Mouse (Mus musculus) kidney, postnatal 36 days (tissue): Measurements from ENCODE around the gene Lpcat1.
A peak's percentile ranks its signal among the peaks of the same experiment; 100 is the strongest.

Experiments used
- DNase-seq, 2 experiments: peaks; one replicate each; pipeline ENCODE4 v3.0.0; 2021 to 2022; ENCODE audit warnings: mixed read lengths in 2 of 2

Gene Lpcat1

GRCm38 (mm10) chr13:73447478-73447877 is 19.5 kb upstream of the Lpcat1 start:
- DNase-seq: no peak

- DNase-seq: no peak
These were observed 18.8 kb upstream of the Lpcat1 start for GRCm38 (mm10) chr13:73448201-73448600.

- DNase-seq: no peak
These were observed 18.3 kb upstream of the Lpcat1 start for GRCm38 (mm10) chr13:73448723-73449122.

- no peak for DNase-seq
These were observed 13.3 kb upstream of the Lpcat1 start for GRCm38 (mm10) chr13:73453503-73454217.

GRCm38 (mm10) chr13:73455328-73455727 is 11.7 kb upstream of the Lpcat1 start:
- DNase-seq: no peak

GRCm38 (mm10) chr13:73457301-73457700 is 9.7 kb upstream of the Lpcat1 start:
- no peak for DNase-seq

- DNase-seq: no peak
These were observed 9.3 kb upstream of the Lpcat1 start for GRCm38 (mm10) chr13:73457741-73458140.

- no peak for DNase-seq
These were observed 8.3 kb upstream of the Lpcat1 start for GRCm38 (mm10) chr13:73458719-73459118.

- DNase-seq: no peak
These were observed 7.7 kb upstream of the Lpcat1 start for GRCm38 (mm10) chr13:73459189-73459850.

- no peak for DNase-seq
These were observed 5.4 kb upstream of the Lpcat1 start for GRCm38 (mm10) chr13:73461551-73461950.

- peak in 1 of 2 experiments; percentile 23 for DNase-seq
These were observed 1.8 kb upstream of the Lpcat1 start for GRCm38 (mm10) chr13:73465156-73465555.

GRCm38 (mm10) chr13:73466411-73466810 is 586 bp upstream of the Lpcat1 start:
- no peak for DNase-seq

- DNase-seq: peak in 1 of 2 experiments; percentile 47
These were observed 632 bp downstream of the Lpcat1 start for GRCm38 (mm10) chr13:73467421-73468237.

GRCm38 (mm10) chr13:73468834-73469233 is 1.8 kb downstream of the Lpcat1 start:
- DNase-seq: no peak

- DNase-seq: no peak
These were observed 2.4 kb downstream of the Lpcat1 start for GRCm38 (mm10) chr13:73469257-73469967.

GRCm38 (mm10) chr13:73472481-73472880 is 5.5 kb downstream of the Lpcat1 start:
- DNase-seq: no peak

- DNase-seq: no peak
These were observed 6.7 kb downstream of the Lpcat1 start for GRCm38 (mm10) chr13:73473746-73474145.

- DNase-seq: no peak
These were observed 7.2 kb downstream of the Lpcat1 start for GRCm38 (mm10) chr13:73474163-73474562.

GRCm38 (mm10) chr13:73475058-73475980 is 8.3 kb downstream of the Lpcat1 start:
- no peak for DNase-seq

- DNase-seq: no peak
These were observed 9.3 kb downstream of the Lpcat1 start for GRCm38 (mm10) chr13:73476259-73476658.

GRCm38 (mm10) chr13:73476796-73477195 is 9.8 kb downstream of the Lpcat1 start:
- no peak for DNase-seq

- DNase-seq: no peak
These were observed 10.8 kb downstream of the Lpcat1 start for GRCm38 (mm10) chr13:73477841-73478240.
